Mouse (Mus musculus): ENCODE results near the gene Ccnd2.

- no peak for TF ChIP-seq FLI1 (IDR thresholded peaks at IDR 0.05; ENCODE audit: low read length)
- TF ChIP-seq GATA1 (IDR thresholded peaks at IDR 0.05; ENCODE audit: borderline replicate concordance, low read length): no peak
Observed at GRCm38 (mm10) chr6:127081820-127082219, 70.2 kb downstream of the Ccnd2 start.
